In genomic region chr13:44074172-44074571, GRCm38 (mm10) we compare ENCODE assay signal across 20 mouse cellular contexts.
A peak's percentile ranks its signal among the peaks of the same experiment; 100 is the strongest.
DNase-seq lines count a peak whose midpoint lies in the region; ATAC-seq lines count a peak whose summit lies in the region.
"Had no signal": no experiment of that assay in that cellular context is flagged by ENCODE, and none has a peak within 500 bp of the region (broad histone marks: within the 10 kb centered on the region; RNA-seq: fewer than 3 reads in every experiment).

No protein-coding gene starts in this region.

- 75% methylated on average over 9 of the region's 9 CpGs for WGBS in forebrain, embryonic 16.5 days
- 94% methylated on average over 9 of the region's 9 CpGs for WGBS in forebrain, embryonic 10.5 days

- no peak overlapping the region for H3K9ac ChIP-seq in forebrain, embryonic 16.5 days (replicated peaks; ENCODE audit: low read depth, low read length)
- H3K9ac ChIP-seq: liver, embryonic 15.5 days; midbrain, embryonic 15.5 days; neural tube, embryonic 12.5 days had no signal

- peak overlapping the region; percentile 45; the same call in 1 of the 2 replicates for H3K27ac ChIP-seq in forebrain, embryonic 16.5 days (ENCODE audit: low read length)
- no peak overlapping the region for H3K27ac ChIP-seq in forebrain, embryonic 10.5 days
- H3K27ac ChIP-seq: heart, adult 2 months; liver, embryonic 15.5 days; midbrain, embryonic 15.5 days; neural tube, embryonic 12.5 days had no signal

- H3K4me2 ChIP-seq in forebrain, embryonic 16.5 days (ENCODE audit: low read length): no peak overlapping the region
- H3K4me2 ChIP-seq: liver, embryonic 15.5 days; midbrain, embryonic 15.5 days; neural tube, embryonic 12.5 days had no signal

- no peaks in the 10 kb centered on the region for H3K36me3 ChIP-seq in forebrain, embryonic 16.5 days (ENCODE audit: control insufficient read depth, insufficient read depth)
- H3K36me3 ChIP-seq in forebrain, embryonic 10.5 days (replicated peaks): no peaks in the 10 kb centered on the region
- H3K36me3 ChIP-seq: G1E; liver, embryonic 15.5 days; midbrain, embryonic 15.5 days; neural tube, embryonic 12.5 days had no signal

- ATAC-seq in forebrain, embryonic 16.5 days: peak; percentile 50
- ATAC-seq: intestine, embryonic 16.5 days; midbrain, embryonic 15.5 days had no signal

- H3K27me3 ChIP-seq in forebrain, embryonic 16.5 days (replicated peaks; ENCODE audit: control insufficient read depth, insufficient read depth, low read length): no peaks in the 10 kb centered on the region
- 0 out of 2 replicates have a peak, but pooled peaks cover 4% of the 10 kb centered on the region for H3K27me3 ChIP-seq in forebrain, embryonic 10.5 days (ENCODE audit: poor library complexity, severe bottlenecking)
- H3K27me3 ChIP-seq: liver, embryonic 15.5 days; midbrain, embryonic 15.5 days; neural tube, embryonic 12.5 days had no signal

- H3K9me3 ChIP-seq in forebrain, embryonic 16.5 days (ENCODE audit: control insufficient read depth, low read length): no peaks in the 10 kb centered on the region
- H3K9me3 ChIP-seq in forebrain, embryonic 10.5 days: no peaks in the 10 kb centered on the region
- H3K9me3 ChIP-seq: G1E; liver, embryonic 15.5 days; midbrain, embryonic 15.5 days; neural tube, embryonic 12.5 days had no signal

- H3K4me3 ChIP-seq in forebrain, embryonic 16.5 days (replicated peaks; ENCODE audit: low read length): no peak overlapping the region
- H3K4me3 ChIP-seq in forebrain, embryonic 10.5 days: no peak overlapping the region
- H3K4me3 ChIP-seq: heart, adult 2 months; liver, embryonic 15.5 days; midbrain, embryonic 15.5 days; neural tube, embryonic 12.5 days had no signal

- H3K4me1 ChIP-seq in forebrain, embryonic 16.5 days (replicated peaks; ENCODE audit: control insufficient read depth, insufficient read depth, low read length): 0 out of 2 replicates have a peak, but pooled peaks cover 6% of the 10 kb centered on the region
- no peaks in the 10 kb centered on the region for H3K4me1 ChIP-seq in forebrain, embryonic 10.5 days
- H3K4me1 ChIP-seq: liver, embryonic 15.5 days; midbrain, embryonic 15.5 days; neural tube, embryonic 12.5 days had no signal

- no peak for DNase-seq in forebrain, embryonic 10.5 days (ENCODE audit: extremely low spot score, low spot score)
- peak; percentile 89 for DNase-seq in right cerebral cortex, adult 18-20 months
- no peak for DNase-seq in right cerebral cortex, postnatal 4 days
- peak; percentile 24 to 84 for DNase-seq in left cerebral cortex, adult 8-10 months (ENCODE audit: low spot score in 2 of 2)
- DNase-seq in telencephalon, adult 2 months (ENCODE audit: low read depth, low spot score): peak; percentile 93
- DNase-seq in spleen, postnatal 4 days (ENCODE audit: low spot score in 2 of 2): no peak
- DNase-seq in thymus, postnatal 25 days: no peak
- DNase-seq: cerebellum, adult 18-20 months; embryo, embryonic 11 days; heart, adult 2 months; heart, postnatal 36 days; kidney, postnatal 4 days; lung, postnatal 4 days; thymus, postnatal 14 days had no signal

Comparison
In these comparisons a context has a peak if more than half of its experiments do, and no peak if none do; other contexts are left out.
1. DNase-seq: peak in right cerebral cortex, adult 18-20 months (single experiment), left cerebral cortex, adult 8-10 months (2 of 2) and telencephalon, adult 2 months (single experiment); none in forebrain, embryonic 10.5 days (single experiment), right cerebral cortex, postnatal 4 days (single experiment), spleen, postnatal 4 days (0 of 2) and thymus, postnatal 25 days (single experiment).